27 mouse cellular contexts compared by ENCODE assay signal in genomic region chr3:37273092-37273491, GRCm38 (mm10). TPM values are rescaled to one million over a fixed set of nuclear protein-coding genes. Genes with fewer than 3 reads are reported as not detected.
"Had no signal": no experiment of that assay in that cellular context is flagged by ENCODE, and none has a peak within 500 bp of the region (broad histone marks: within the 10 kb centered on the region; RNA-seq: fewer than 3 reads in every experiment).

No protein-coding gene starts in this region.

- H3K9ac ChIP-seq: liver, embryonic 13.5 days; midbrain, embryonic 12.5 days; midbrain, embryonic 15.5 days; neural tube, embryonic 12.5 days had no signal

- ATAC-seq: midbrain, embryonic 15.5 days had no signal

- H3K27ac ChIP-seq: kidney, postnatal 0 days; left cerebral cortex, adult 2 months; liver, embryonic 13.5 days; midbrain, embryonic 12.5 days; midbrain, embryonic 15.5 days; neural tube, embryonic 12.5 days; stomach, postnatal 0 days had no signal

- H3K4me1 ChIP-seq: midbrain, embryonic 12.5 days; midbrain, embryonic 15.5 days; neural tube, embryonic 12.5 days had no signal

- H3K27me3 ChIP-seq: midbrain, embryonic 12.5 days; midbrain, embryonic 15.5 days; neural tube, embryonic 12.5 days had no signal

- H3K4me3 ChIP-seq: left cerebral cortex, adult 2 months; liver, embryonic 13.5 days; midbrain, embryonic 12.5 days; midbrain, embryonic 15.5 days; neural tube, embryonic 12.5 days had no signal

- H3K4me2 ChIP-seq: liver, embryonic 13.5 days; midbrain, embryonic 12.5 days; midbrain, embryonic 15.5 days; neural tube, embryonic 12.5 days had no signal

- H3K36me3 ChIP-seq: liver, embryonic 13.5 days; midbrain, embryonic 12.5 days; midbrain, embryonic 15.5 days; neural tube, embryonic 12.5 days had no signal

- DNase-seq: kidney, adult 2 months; kidney, postnatal 36 days; layer of hippocampus, postnatal 36 days; liver, embryonic 13.5 days; lung, adult 2 months; lung, postnatal 14 days; lung, postnatal 4 days; thymus, postnatal 36 days had no signal

- H3K9me3 ChIP-seq: liver, embryonic 13.5 days; midbrain, embryonic 12.5 days; midbrain, embryonic 15.5 days; neural tube, embryonic 12.5 days had no signal

RNA-seq across cellular contexts. Expression of gene Cetn4, which starts 39.4 kb away (rescaled TPM):
- polyA plus RNA-seq: liver, adult 2 months; small intestine, adult 2 months had no signal

RNA-seq across cellular contexts. Expression of gene Il21, which starts 40.7 kb away (rescaled TPM):
- total RNA-seq: layer of hippocampus, postnatal 36 days; left cerebral cortex, postnatal 10 days; left cerebral cortex, postnatal 36 days; liver, adult 2 months; megakaryocyte progenitor cell, adult 5-6 weeks had no signal
- polyA plus RNA-seq: kidney, adult 2 months; kidney, embryonic 14.5 days; kidney, postnatal 0 days; limb, embryonic 11.5 days; limb, embryonic 14.5 days; liver, adult 2 months; liver, embryonic 13.5 days; liver, embryonic 16.5 days; lung, adult 2 months; lung, embryonic 16.5 days; midbrain, embryonic 12.5 days; midbrain, embryonic 15.5 days; neural tube, embryonic 12.5 days; small intestine, adult 2 months; spleen, adult 2 months; stomach, embryonic 14.5 days; stomach, postnatal 0 days; urinary bladder, adult 2 months had no signal
